Mouse (Mus musculus) liver, embryonic 14 days (tissue): Measurements from ENCODE around the gene Efcab11. TPM values are rescaled to one million over a fixed set of nuclear protein-coding genes. Genes with fewer than 3 reads are reported as not detected.

Source experiments
- polyA plus RNA-seq: library from polyadenylated mRNA; depleted of rRNA; stranded (reverse); fragments of >200 nt; gene quantifications from 2 replicates; pipeline ENCODE4 v1.2.3, GENCODE M21; 2012; rRNA removed

The Efcab11 gene
- 2.4 and 3.1 TPM in 2 replicates for polyA plus RNA-seq

GRCm38 (mm10) chr12:99884269-99885261, at the start of gene Efcab11, which contains the start of gene Tdp1:
TSS of gene Efcab11 (minus strand) at chr12:99884439.
TSS of gene Tdp1 (plus strand) at chr12:99884517.

Other genes with a start within 250 kb of the Efcab11 start
- gene Tdp1, start 78 bp upstream of the Efcab11 start, polyA plus RNA-seq, result 15.5 and 17.9 TPM in 2 replicates
- gene Kcnk13, start 80.1 kb upstream of the Efcab11 start, polyA plus RNA-seq, result 0.19 and 0.27 TPM in 2 replicates
- gene Psmc1, start 225.7 kb upstream of the Efcab11 start, polyA plus RNA-seq, result 72.2 and 76.6 TPM in 2 replicates